Comparison of ENCODE assay signal across 11 mouse cellular contexts in the genomic region with DNA sequence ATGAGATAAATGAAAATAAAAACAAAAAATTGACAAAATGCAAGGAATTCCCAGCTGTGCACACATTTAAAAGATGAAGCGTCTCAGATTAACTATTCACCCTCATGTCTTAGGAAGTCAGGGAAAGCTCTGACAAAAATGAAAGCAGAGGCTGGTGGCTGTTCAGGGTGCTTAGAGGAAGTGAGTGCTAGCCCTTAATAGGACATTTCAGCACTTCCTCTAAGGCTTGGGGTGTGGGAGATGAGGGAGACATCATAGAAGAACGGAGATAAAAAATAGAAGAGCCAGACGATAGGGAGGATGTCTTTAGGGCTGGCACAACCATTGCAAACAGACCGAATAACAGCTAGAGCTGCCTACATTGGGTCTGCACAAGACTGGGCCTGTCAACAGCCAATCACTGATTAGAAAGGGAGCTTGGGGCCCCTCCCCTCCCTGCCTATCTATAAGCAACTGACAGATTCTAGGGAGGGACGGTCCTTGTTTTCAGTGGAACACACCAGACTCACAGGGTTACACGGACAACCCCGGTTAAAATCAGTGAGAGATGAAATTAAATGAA. TPM values are rescaled to one million over a fixed set of nuclear protein-coding genes. Genes with fewer than 3 reads are reported as not detected.
DNase-seq lines count a peak whose midpoint lies in the region; ATAC-seq and TF ChIP-seq lines count a peak whose summit lies in the region.
"Had no signal": no experiment of that assay in that cellular context is flagged by ENCODE, and none has a peak within 500 bp of the region (broad histone marks: within the 10 kb centered on the region; RNA-seq: fewer than 3 reads in every experiment).

No protein-coding gene starts in this region.

- no peak overlapping the region for H3K4me2 ChIP-seq in hindbrain, embryonic 11.5 days (replicated peaks; ENCODE audit: low read depth, low read length)
- H3K4me2 ChIP-seq in hindbrain, postnatal 0 days (ENCODE audit: low read depth, low read length) = no peak overlapping the region
- H3K4me2 ChIP-seq in neural tube, embryonic 12.5 days (replicated peaks) = no peak overlapping the region
- H3K4me2 ChIP-seq in forebrain, embryonic 16.5 days (ENCODE audit: low read length) = no peak overlapping the region
- H3K4me2 ChIP-seq in neural tube, embryonic 15.5 days = no peak overlapping the region
- H3K4me2 ChIP-seq: intestine, embryonic 15.5 days; limb, embryonic 12.5 days had no signal

- H3K4me1 ChIP-seq in hindbrain, embryonic 11.5 days (replicated peaks; ENCODE audit: control insufficient read depth, insufficient read depth, low read length) = no peaks in the 10 kb centered on the region
- no peaks in the 10 kb centered on the region for H3K4me1 ChIP-seq in hindbrain, postnatal 0 days (ENCODE audit: insufficient read depth, low read length)
- H3K4me1 ChIP-seq in neural tube, embryonic 12.5 days = no peaks in the 10 kb centered on the region
- no peaks in the 10 kb centered on the region for H3K4me1 ChIP-seq in forebrain, embryonic 16.5 days (replicated peaks; ENCODE audit: control insufficient read depth, insufficient read depth, low read length)
- H3K4me1 ChIP-seq in neural tube, embryonic 15.5 days = no peaks in the 10 kb centered on the region
- H3K4me1 ChIP-seq: intestine, embryonic 15.5 days; limb, embryonic 12.5 days had no signal

- 72% methylated on average over 7 of the region's 7 CpGs for WGBS in hindbrain, embryonic 11.5 days
- 71% methylated on average over 7 of the region's 7 CpGs for WGBS in hindbrain, postnatal 0 days
- WGBS in neural tube, embryonic 12.5 days = 83% methylated on average over 7 of the region's 7 CpGs
- WGBS in forebrain, embryonic 16.5 days = 67% methylated on average over 7 of the region's 7 CpGs
- WGBS in neural tube, embryonic 15.5 days = 59% methylated on average over 7 of the region's 7 CpGs

- no peaks in the 10 kb centered on the region for H3K9me3 ChIP-seq in hindbrain, embryonic 11.5 days (ENCODE audit: control insufficient read depth, low read length)
- H3K9me3 ChIP-seq in hindbrain, postnatal 0 days (ENCODE audit: low read length) = no peaks in the 10 kb centered on the region
- no peaks in the 10 kb centered on the region for H3K9me3 ChIP-seq in neural tube, embryonic 12.5 days
- no peaks in the 10 kb centered on the region for H3K9me3 ChIP-seq in forebrain, embryonic 16.5 days (ENCODE audit: control insufficient read depth, low read length)
- H3K9me3 ChIP-seq in neural tube, embryonic 15.5 days (replicated peaks) = no peaks in the 10 kb centered on the region
- H3K9me3 ChIP-seq: intestine, embryonic 15.5 days; limb, embryonic 12.5 days had no signal

- TF ChIP-seq CTCF in hindbrain, postnatal 0 days (IDR thresholded peaks at IDR 0.05; ENCODE audit: low read depth) = no peak

- H3K36me3 ChIP-seq in hindbrain, embryonic 11.5 days (ENCODE audit: control insufficient read depth, insufficient read depth, low read length) = no peaks in the 10 kb centered on the region
- H3K36me3 ChIP-seq in hindbrain, postnatal 0 days (ENCODE audit: insufficient read depth, low read length) = no peaks in the 10 kb centered on the region
- H3K36me3 ChIP-seq in neural tube, embryonic 12.5 days = no peaks in the 10 kb centered on the region
- no peaks in the 10 kb centered on the region for H3K36me3 ChIP-seq in forebrain, embryonic 16.5 days (ENCODE audit: control insufficient read depth, insufficient read depth)
- no peaks in the 10 kb centered on the region for H3K36me3 ChIP-seq in neural tube, embryonic 15.5 days
- H3K36me3 ChIP-seq: intestine, embryonic 15.5 days; limb, embryonic 12.5 days had no signal

- DNase-seq in hindbrain, embryonic 11.5 days (ENCODE audit: low spot score) = no peak
- no peak for DNase-seq in hindbrain, postnatal 0 days (ENCODE audit: low spot score)
- DNase-seq in neural tube, embryonic 10.5 days (ENCODE audit: extremely low spot score, low spot score) = no peak
- DNase-seq: lung, postnatal 4 days had no signal

- no peak overlapping the region for H3K9ac ChIP-seq in hindbrain, embryonic 11.5 days (ENCODE audit: low read depth, low read length)
- H3K9ac ChIP-seq in hindbrain, postnatal 0 days (replicated peaks; ENCODE audit: low read length) = no peak overlapping the region
- H3K9ac ChIP-seq in neural tube, embryonic 12.5 days = no peak overlapping the region
- H3K9ac ChIP-seq in forebrain, embryonic 16.5 days (replicated peaks; ENCODE audit: low read depth, low read length) = no peak overlapping the region
- H3K9ac ChIP-seq in neural tube, embryonic 15.5 days (replicated peaks) = no peak overlapping the region
- H3K9ac ChIP-seq: intestine, embryonic 15.5 days; limb, embryonic 12.5 days had no signal

- ATAC-seq in hindbrain, embryonic 11.5 days (ENCODE audit: low FRiP score) = peak; percentile 59
- no peak for ATAC-seq in hindbrain, postnatal 0 days
- ATAC-seq in neural tube, embryonic 12.5 days (ENCODE audit: low FRiP score, low read depth) = peak; percentile 53; the same call in 1 of the 2 replicates
- ATAC-seq in forebrain, embryonic 16.5 days = peak; percentile 52; the same call in 1 of the 2 replicates
- ATAC-seq in neural tube, embryonic 15.5 days (ENCODE audit: low FRiP score) = peak; percentile 57; the same call in 1 of the 2 replicates
- ATAC-seq in inflammation-experienced regulatory T-cells, adult 6 months = no peak
- ATAC-seq: activated CD4-positive, CD25-positive, alpha-beta regulatory T cell, adult 4 months; intestine, embryonic 15.5 days had no signal

- no peak overlapping the region for H3K4me3 ChIP-seq in hindbrain, embryonic 11.5 days (ENCODE audit: low read depth, low read length)
- H3K4me3 ChIP-seq in hindbrain, postnatal 0 days (ENCODE audit: low read length) = no peak overlapping the region
- no peak overlapping the region for H3K4me3 ChIP-seq in neural tube, embryonic 12.5 days
- H3K4me3 ChIP-seq in forebrain, embryonic 16.5 days (replicated peaks; ENCODE audit: low read length) = no peak overlapping the region
- no peak overlapping the region for H3K4me3 ChIP-seq in neural tube, embryonic 15.5 days (replicated peaks)
- H3K4me3 ChIP-seq: intestine, embryonic 15.5 days; limb, embryonic 12.5 days had no signal

- H3K27ac ChIP-seq in hindbrain, embryonic 11.5 days (ENCODE audit: low read depth, low read length) = no peak overlapping the region
- no peak overlapping the region for H3K27ac ChIP-seq in hindbrain, postnatal 0 days
- no peak overlapping the region for H3K27ac ChIP-seq in neural tube, embryonic 12.5 days
- no peak overlapping the region for H3K27ac ChIP-seq in forebrain, embryonic 16.5 days (ENCODE audit: low read length)
- no peak overlapping the region for H3K27ac ChIP-seq in neural tube, embryonic 15.5 days (replicated peaks)
- H3K27ac ChIP-seq: intestine, embryonic 15.5 days; limb, embryonic 12.5 days had no signal

- H3K27me3 ChIP-seq in hindbrain, embryonic 11.5 days (ENCODE audit: control insufficient read depth, insufficient read depth, low read length) = no peaks in the 10 kb centered on the region
- H3K27me3 ChIP-seq in hindbrain, postnatal 0 days (ENCODE audit: insufficient read depth, low read length) = no peaks in the 10 kb centered on the region
- no peaks in the 10 kb centered on the region for H3K27me3 ChIP-seq in neural tube, embryonic 12.5 days (replicated peaks)
- H3K27me3 ChIP-seq in forebrain, embryonic 16.5 days (replicated peaks; ENCODE audit: control insufficient read depth, insufficient read depth, low read length) = no peaks in the 10 kb centered on the region
- H3K27me3 ChIP-seq in neural tube, embryonic 15.5 days (replicated peaks) = no peaks in the 10 kb centered on the region
- H3K27me3 ChIP-seq: intestine, embryonic 15.5 days; limb, embryonic 12.5 days had no signal

RNA-seq across cellular contexts. Expression of a gene that starts 22.8 kb away (rescaled TPM):
- 3.7 and 4.5 TPM in 2 replicates for polyA plus RNA-seq in hindbrain, embryonic 11.5 days (2014; fragmentation: Nextera tagmentation; extraction: Ambion mirVana)
- total RNA-seq in hindbrain, postnatal 0 days (2014; rRNA removed) = 1.9 and 7.4 TPM in 2 replicates
- polyA plus RNA-seq in hindbrain, postnatal 0 days (2015; fragmentation: Nextera tagmentation; extraction: Ambion mirVana) = 2.6 and 3.1 TPM in 2 replicates
- polyA plus RNA-seq in neural tube, embryonic 12.5 days (2016; fragmentation: Nextera tagmentation; extraction: Ambion mirVana) = 2.8 and 3.1 TPM in 2 replicates
- polyA plus RNA-seq in forebrain, embryonic 16.5 days (2015; fragmentation: Nextera tagmentation; extraction: Ambion mirVana) = 1.5 and 2.2 TPM in 2 replicates
- polyA plus RNA-seq in neural tube, embryonic 15.5 days (2015; fragmentation: Nextera tagmentation; extraction: Ambion mirVana) = 1.6 and 2.6 TPM in 2 replicates
- polyA plus RNA-seq in inflammation-experienced regulatory T-cells, adult 6 months (2017; shearing (Covaris generic)) = not detected
- polyA plus RNA-seq: activated CD4-positive, CD25-positive, alpha-beta regulatory T cell, adult 4 months had no signal

RNA-seq across cellular contexts. Expression of a gene that starts 50.0 kb away (rescaled TPM):
- 7.3 and 8.6 TPM in 2 replicates for polyA plus RNA-seq in hindbrain, embryonic 11.5 days (2014; fragmentation: Nextera tagmentation; extraction: Ambion mirVana)
- 180 and 203 TPM in 2 replicates for total RNA-seq in hindbrain, postnatal 0 days (2014; rRNA removed)
- 32.8 and 37.6 TPM in 2 replicates for polyA plus RNA-seq in hindbrain, postnatal 0 days (2015; fragmentation: Nextera tagmentation; extraction: Ambion mirVana)
- 13.8 and 14.4 TPM in 2 replicates for polyA plus RNA-seq in neural tube, embryonic 12.5 days (2016; fragmentation: Nextera tagmentation; extraction: Ambion mirVana)
- 45.4 and 48.1 TPM in 2 replicates for polyA plus RNA-seq in forebrain, embryonic 16.5 days (2015; fragmentation: Nextera tagmentation; extraction: Ambion mirVana)
- polyA plus RNA-seq in neural tube, embryonic 15.5 days (2015; fragmentation: Nextera tagmentation; extraction: Ambion mirVana) = 34.9 and 43.8 TPM in 2 replicates
- not detected for polyA plus RNA-seq in inflammation-experienced regulatory T-cells, adult 6 months (2017; shearing (Covaris generic))
- polyA plus RNA-seq: activated CD4-positive, CD25-positive, alpha-beta regulatory T cell, adult 4 months had no signal

Comparison
In these comparisons a context has a peak if more than half of its experiments do, and no peak if none do; other contexts are left out.
1. ATAC-seq: peak in hindbrain, embryonic 11.5 days (single experiment), neural tube, embryonic 12.5 days (single experiment), forebrain, embryonic 16.5 days (single experiment) and neural tube, embryonic 15.5 days (single experiment); none in hindbrain, postnatal 0 days (single experiment) and inflammation-experienced regulatory T-cells, adult 6 months (single experiment).